Mouse (Mus musculus) monocyte, adult 2 months (primary cell): ENCODE measurements around the gene Asf1a.
"Not testable (repeated sequence)": the region's sequence is repeated elsewhere in the genome, so short reads cannot be mapped to it uniquely, and the experiment has no call there.

Experiments used
- DNase-seq, 2 experiments: peaks; one replicate each; pipeline ENCODE4 v3.0.0; 2022; ENCODE audit warnings: low spot score in 2 of 2, low read depth in 1 of 2

Asf1a gene

GRCm38 (mm10) chr10:53635246-53635971, 38.9 kb downstream of the Asf1a start:
- DNase-seq, result no peak

- no peak for DNase-seq
These were observed 45.0 kb downstream of the Asf1a start for GRCm38 (mm10) chr10:53641507-53641906.

GRCm38 (mm10) chr10:53650683-53651082, 54.1 kb downstream of the Asf1a start:
- no peak for DNase-seq

- DNase-seq, result not testable (repeated sequence)
These were observed 57.7 kb downstream of the Asf1a start for GRCm38 (mm10) chr10:53654239-53654638.
